Mouse (Mus musculus) cerebellum, adult (tissue): ENCODE data around the gene Yeats2.
"Not testable (repeated sequence)": the region's sequence is repeated elsewhere in the genome, so short reads cannot be mapped to it uniquely, and the experiment has no call there.

Source experiments
- ATAC-seq: cut with Nextera tagmentation; 2 replicates; pipeline ENCODE4 v1.9.2; 2017; ENCODE audit warnings: mild to moderate bottlenecking, moderate library complexity, mixed read lengths; ENCODE audit not compliant: insufficient number of reproducible peaks, low FRiP score, low TSS enrichment

Gene Yeats2

GRCm38 (mm10) chr16:20140772-20141531 is at the start of gene Yeats2:
Gene Yeats2, plus strand, starts transcription at chr16:20141063.
- peak; percentile 87 for ATAC-seq

- ATAC-seq: no peak
Measured at GRCm38 (mm10) chr16:20095966-20096365, 44.9 kb upstream of the Yeats2 start.

GRCm38 (mm10) chr16:20097069-20097710 is 43.7 kb upstream of the Yeats2 start, which contains the start of gene Klhl24:
Gene Klhl24, plus strand, starts transcription at chr16:20097542.
- ATAC-seq: peak; percentile 97

- ATAC-seq: peak; percentile 80
Measured at GRCm38 (mm10) chr16:20097711-20098374, 43.0 kb upstream of the Yeats2 start.

- ATAC-seq: no peak
Measured at GRCm38 (mm10) chr16:20098375-20098727, 42.5 kb upstream of the Yeats2 start.

- no peak for ATAC-seq
Measured at GRCm38 (mm10) chr16:20098866-20099629, 41.8 kb upstream of the Yeats2 start.

- ATAC-seq: no peak
Measured at GRCm38 (mm10) chr16:20106996-20107395, 33.9 kb upstream of the Yeats2 start.

- ATAC-seq: no peak
Measured at GRCm38 (mm10) chr16:20108961-20109360, 31.9 kb upstream of the Yeats2 start.

GRCm38 (mm10) chr16:20112649-20113048 is 28.2 kb upstream of the Yeats2 start:
- ATAC-seq: no peak

- ATAC-seq: no peak
Measured at GRCm38 (mm10) chr16:20116069-20116468, 24.8 kb upstream of the Yeats2 start.

GRCm38 (mm10) chr16:20126319-20126883 is 14.5 kb upstream of the Yeats2 start:
- not testable (repeated sequence) for ATAC-seq

- ATAC-seq: no peak
Measured at GRCm38 (mm10) chr16:20130397-20130796, 10.5 kb upstream of the Yeats2 start.

- no peak for ATAC-seq
Measured at GRCm38 (mm10) chr16:20144568-20144967, 3.7 kb downstream of the Yeats2 start.

GRCm38 (mm10) chr16:20151991-20152390 is 11.1 kb downstream of the Yeats2 start:
- no peak for ATAC-seq

GRCm38 (mm10) chr16:20153742-20154141 is 12.9 kb downstream of the Yeats2 start:
- ATAC-seq: no peak

- ATAC-seq: no peak
Measured at GRCm38 (mm10) chr16:20160130-20160529, 19.3 kb downstream of the Yeats2 start.

- no peak for ATAC-seq
Measured at GRCm38 (mm10) chr16:20169071-20169470, 28.2 kb downstream of the Yeats2 start.

- ATAC-seq: no peak
Measured at GRCm38 (mm10) chr16:20169471-20170106, 28.7 kb downstream of the Yeats2 start.

GRCm38 (mm10) chr16:20179406-20180175 is 38.7 kb downstream of the Yeats2 start:
- ATAC-seq: no peak
